Mouse (Mus musculus): Measurements from ENCODE around the gene Cd248. TPM values are rescaled to one million over a fixed set of nuclear protein-coding genes. Genes with fewer than 3 reads are reported as not detected.

Gene Cd248
- 10 to 100 TPM; 28.1 to 37.5 TPM for total RNA-seq (2021)
- long read RNA-seq, experiment 1, transcript Cd248-201 (1 exons, 2,605 nt): major isoform, 7 of 7 reads
- long read RNA-seq, experiment 1, partial matches to known transcripts: 0 of 7 reads
- long read RNA-seq, experiment 1, other reads (novel, unspliced or antisense): 0 of 7 reads
- long read RNA-seq, experiment 2, transcript Cd248-201 (1 exons, 2,605 nt): major isoform, 5 of 5 reads
- long read RNA-seq, experiment 2, partial matches to known transcripts: 0 of 5 reads
- long read RNA-seq, experiment 2, other reads (novel, unspliced or antisense): 0 of 5 reads

GRCm38 (mm10) chr19:5067867-5068569, at the start of gene Cd248:
Gene Cd248, plus strand, starts transcription at chr19:5068078.
- DNase-seq: peak; percentile 79

DNA sequence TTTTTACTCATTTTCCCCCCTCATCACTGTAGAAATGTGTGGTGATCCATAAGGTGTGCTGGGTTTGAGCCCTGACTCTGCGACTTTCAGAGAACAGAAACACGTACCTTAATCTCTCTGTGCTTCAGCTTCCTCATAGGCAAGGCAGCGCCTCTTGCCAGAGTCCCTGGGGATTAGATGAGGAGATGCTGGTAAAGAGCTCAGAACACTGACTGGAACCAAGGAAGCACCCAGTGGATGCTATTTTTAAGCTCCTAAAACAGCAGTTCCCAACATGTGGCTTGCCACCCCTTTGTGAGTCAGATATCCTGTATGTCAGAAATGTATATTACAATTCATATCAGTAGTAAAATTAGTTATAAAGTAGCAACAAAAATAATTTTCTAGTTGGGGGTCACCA, 49.7 kb upstream of the Cd248 start:
- DNase-seq: no peak

GRCm38 (mm10) chr19:5021416-5021815, 46.5 kb upstream of the Cd248 start:
- no peak for DNase-seq

DNA sequence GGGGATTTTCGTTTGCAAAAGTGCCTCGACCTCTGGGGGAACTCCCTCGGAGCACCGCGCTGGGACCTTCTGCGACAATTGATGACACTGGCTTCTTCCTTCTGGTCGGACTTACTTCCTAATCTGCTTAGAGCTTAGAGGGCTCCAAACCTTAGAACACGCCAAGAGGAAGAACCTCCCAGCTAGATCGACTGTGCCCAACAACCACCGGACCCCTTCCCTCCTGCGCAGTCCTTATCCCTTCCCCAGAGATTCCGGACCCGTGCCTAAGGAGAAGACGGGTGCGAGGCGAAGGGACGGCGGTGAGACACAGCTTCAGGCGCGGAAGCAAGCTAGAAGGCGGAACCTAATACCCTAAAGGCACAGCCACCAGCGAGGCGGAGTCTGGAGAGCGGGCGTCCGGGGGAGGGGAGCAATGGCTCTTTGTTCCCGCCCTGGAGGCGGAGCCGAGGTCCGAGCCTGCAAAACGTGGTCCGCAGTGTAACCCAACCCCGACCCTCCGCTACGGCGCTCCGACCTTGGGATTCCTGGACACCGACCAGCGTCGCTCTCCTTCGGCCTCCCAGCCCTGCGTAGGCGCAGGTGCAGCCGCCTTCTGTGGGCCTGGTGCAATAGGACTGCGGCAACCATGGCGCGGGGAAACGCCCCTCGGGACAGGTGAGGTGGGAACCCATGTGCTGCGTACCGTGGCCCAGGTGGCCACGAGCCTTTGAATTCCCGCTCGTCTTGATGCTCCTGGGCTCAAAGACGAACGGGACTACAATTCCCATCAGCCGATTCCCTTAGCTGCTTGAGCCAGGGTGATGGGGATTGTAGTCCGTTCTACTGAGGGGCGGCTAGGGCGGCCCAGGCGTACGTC, 44.0 kb upstream of the Cd248 start, which contains the start of gene Slc29a2:
Gene Slc29a2, plus strand, starts transcription at position 240 of the 859 bp plus-strand sequence.
- peak; percentile 95 for DNase-seq

- no peak for DNase-seq
Observed at GRCm38 (mm10) chr19:5026111-5026510, 41.8 kb upstream of the Cd248 start.

DNA sequence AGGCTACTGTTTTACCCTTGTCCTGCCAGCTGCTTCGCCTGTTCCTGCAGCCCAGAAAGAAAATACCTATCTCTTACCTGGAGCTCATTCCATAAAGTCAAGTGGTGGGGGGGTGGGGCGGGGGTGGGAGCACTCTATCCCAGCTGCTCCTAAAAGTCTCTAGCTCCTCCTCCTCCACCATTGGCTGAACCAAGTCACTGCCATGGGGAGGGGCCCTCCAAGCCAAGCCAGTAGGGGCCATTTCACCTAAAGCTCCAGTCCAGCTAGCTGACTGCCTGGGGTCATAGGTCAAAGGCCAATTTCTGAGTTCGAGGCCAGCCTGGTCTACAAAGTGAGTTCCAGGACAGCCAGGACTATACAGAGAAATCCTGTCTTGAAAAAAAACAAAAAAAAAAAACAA, 35.2 kb upstream of the Cd248 start:
- DNase-seq: no peak

DNA sequence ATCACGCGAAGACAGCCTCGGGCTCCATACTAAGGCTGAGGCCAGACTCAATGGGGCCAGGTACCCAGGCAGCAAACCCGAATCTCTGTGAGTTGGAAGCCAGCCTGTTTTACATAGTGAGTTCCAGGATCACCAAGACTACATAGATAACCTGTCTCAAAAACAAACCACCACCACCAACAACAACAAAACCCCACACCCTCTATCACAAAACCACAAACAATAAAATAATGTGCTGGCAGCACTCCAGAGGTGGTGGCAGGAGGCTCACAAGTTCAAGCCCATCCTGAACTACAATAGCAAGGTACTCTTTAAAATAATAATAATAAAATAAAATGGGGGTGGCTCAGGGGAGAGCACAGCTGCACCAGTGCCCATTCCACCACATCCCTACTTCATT, 31.3 kb upstream of the Cd248 start:
- no peak for DNase-seq

DNA sequence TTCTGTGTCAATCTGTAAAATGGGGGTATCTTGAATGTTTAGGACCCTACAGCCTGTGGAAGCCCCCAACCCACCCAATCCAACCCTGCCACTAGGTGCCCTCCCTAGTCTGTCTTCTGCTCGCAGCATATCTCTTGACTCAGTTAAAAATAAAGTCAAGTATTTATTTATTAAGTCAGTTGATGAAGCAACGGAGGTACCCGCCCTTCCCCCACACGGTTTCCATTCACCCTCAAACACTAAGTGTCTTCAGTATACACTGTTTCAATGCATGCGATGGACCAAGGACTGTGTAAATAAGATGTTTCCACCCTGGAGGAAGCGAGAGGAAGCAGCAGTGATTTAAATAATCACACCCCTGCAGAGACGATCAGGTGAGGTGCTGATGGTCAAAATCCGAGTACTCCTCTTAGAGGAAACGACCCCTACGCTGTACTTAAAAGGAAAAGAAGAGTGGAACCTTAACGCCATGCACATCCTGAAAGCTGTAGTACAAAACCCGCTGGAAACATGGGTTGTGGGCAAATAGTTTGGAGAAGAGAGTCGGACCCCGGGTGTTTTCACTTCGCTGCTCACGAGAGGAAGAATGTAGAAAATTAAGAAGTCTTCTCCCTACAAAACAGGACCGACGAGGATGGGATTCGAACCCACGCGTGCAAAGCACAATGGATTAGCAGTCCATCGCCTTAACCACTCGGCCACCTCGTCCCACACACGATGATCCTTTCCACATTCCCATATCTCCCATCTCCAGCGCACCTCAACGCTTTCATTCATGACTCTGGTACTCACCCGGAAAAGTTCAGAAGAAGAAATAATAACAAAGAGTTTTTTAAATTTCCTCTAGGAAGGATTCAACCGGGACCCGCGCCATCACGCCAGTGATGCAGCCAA, 30.0 kb upstream of the Cd248 start:
- DNase-seq: peak; percentile 84

- DNase-seq: peak; percentile 93
Observed at GRCm38 (mm10) chr19:5038709-5039156, 29.1 kb upstream of the Cd248 start, which contains the start of the genes B4gat1 and AC124502.3. Gene B4gat1, plus strand, starts transcription at chr19:5038826. Gene AC124502.3, plus strand, starts transcription at chr19:5038891.

DNA sequence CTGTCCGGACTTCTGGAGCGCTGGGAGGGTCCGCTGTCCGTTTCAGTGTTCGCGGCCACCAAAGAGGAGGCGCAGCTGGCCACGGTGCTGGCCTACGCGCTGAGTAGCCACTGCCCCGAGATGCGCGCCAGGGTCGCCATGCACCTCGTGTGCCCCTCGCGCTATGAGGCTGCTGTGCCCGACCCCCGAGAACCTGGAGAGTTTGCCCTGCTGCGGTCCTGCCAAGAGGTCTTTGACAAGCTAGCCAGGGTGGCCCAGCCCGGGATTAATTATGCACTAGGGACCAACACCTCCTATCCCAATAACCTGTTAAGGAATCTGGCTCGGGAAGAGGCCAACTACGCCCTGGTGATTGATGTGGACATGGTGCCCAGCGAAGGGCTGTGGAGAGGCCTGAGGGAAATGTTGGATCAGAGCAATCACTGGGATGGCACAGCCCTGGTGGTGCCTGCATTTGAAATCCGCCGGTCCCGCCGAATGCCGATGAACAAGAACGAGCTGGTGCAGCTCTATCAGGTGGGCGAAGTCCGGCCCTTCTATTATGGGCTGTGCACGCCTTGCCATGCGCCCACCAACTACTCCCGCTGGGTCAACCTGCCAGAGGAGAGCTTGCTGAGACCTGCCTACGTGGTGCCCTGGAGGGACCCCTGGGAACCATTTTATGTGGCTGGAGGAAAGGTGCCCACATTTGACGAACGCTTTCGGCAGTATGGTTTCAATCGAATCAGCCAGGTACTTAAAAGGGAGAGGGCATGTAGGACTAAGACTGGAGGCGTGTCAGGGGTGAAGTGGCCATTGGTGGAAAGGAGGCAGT, 28.4 kb upstream of the Cd248 start:
- no peak for DNase-seq

- DNase-seq: peak; percentile 94
Observed at GRCm38 (mm10) chr19:5040862-5041523, 26.9 kb upstream of the Cd248 start, which contains the start of gene Brms1. Gene Brms1, plus strand, starts transcription at chr19:5041354.

DNA sequence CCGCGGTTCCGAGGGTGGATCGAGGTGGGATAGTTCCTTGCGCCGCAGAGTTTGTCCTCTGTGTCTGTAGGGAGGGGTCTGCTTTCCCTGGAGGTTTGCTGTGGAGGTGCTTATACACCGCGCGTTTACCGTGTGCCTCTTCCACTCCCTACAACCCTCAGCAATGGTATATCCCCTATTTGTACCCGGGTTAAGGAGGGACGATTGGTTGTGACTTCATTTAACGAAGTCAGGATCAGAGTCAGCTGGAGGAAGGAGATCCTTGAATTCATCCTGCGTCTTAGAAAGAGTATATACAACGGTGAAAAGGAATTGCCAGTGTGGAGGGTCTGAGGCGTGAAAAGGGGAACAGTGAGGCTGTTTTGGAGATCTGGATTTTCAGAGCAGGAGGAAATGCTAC, 26.3 kb upstream of the Cd248 start:
- no peak for DNase-seq

- no peak for DNase-seq
Observed at GRCm38 (mm10) chr19:5045531-5045930, 22.3 kb upstream of the Cd248 start.

DNA sequence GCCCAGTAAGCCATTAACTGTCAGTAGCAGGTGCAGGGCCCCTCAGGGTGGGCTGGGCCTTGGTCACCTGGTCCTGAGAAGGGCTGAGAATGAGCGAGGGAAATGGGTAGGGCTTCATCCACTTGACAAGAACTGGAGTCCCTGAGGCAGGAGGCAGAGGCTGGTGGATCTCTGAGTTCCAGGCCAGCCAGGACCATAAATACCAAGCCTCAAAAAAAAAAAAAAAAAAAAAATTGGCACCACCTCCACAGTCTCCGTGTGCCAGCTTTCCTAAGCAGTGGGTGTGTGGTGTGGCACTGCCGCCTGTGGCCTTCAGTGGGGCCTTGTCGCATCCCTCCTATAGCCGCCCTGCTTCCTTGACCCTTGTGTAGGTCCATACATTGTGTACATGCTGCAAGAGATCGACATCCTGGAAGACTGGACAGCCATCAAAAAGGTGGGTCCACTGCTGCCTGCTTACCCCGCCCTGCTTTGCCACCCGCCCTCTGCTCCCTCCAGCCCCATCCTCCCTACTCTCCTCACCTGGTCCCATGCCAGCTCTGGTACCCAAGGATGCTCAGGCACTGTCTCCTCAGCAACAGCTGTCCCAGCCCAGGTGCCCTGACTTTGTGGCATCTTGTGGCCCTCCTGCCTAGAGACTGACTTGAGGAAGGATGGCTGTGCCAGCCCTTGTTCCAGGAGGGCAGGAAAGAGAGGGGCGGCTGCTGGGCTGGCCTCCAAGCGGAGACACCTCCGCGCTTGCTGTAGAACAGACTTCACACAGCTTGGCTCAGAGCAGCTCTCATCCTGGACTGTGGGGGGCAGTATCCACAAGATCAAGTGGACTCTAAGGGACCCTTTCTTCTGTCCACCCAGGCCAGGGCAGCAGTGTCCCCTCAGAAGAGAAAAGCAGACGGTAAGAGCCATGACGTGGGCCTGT, 19.5 kb upstream of the Cd248 start:
- no peak for DNase-seq

- no peak for DNase-seq
Observed at GRCm38 (mm10) chr19:5049325-5049724, 18.6 kb upstream of the Cd248 start.

DNA sequence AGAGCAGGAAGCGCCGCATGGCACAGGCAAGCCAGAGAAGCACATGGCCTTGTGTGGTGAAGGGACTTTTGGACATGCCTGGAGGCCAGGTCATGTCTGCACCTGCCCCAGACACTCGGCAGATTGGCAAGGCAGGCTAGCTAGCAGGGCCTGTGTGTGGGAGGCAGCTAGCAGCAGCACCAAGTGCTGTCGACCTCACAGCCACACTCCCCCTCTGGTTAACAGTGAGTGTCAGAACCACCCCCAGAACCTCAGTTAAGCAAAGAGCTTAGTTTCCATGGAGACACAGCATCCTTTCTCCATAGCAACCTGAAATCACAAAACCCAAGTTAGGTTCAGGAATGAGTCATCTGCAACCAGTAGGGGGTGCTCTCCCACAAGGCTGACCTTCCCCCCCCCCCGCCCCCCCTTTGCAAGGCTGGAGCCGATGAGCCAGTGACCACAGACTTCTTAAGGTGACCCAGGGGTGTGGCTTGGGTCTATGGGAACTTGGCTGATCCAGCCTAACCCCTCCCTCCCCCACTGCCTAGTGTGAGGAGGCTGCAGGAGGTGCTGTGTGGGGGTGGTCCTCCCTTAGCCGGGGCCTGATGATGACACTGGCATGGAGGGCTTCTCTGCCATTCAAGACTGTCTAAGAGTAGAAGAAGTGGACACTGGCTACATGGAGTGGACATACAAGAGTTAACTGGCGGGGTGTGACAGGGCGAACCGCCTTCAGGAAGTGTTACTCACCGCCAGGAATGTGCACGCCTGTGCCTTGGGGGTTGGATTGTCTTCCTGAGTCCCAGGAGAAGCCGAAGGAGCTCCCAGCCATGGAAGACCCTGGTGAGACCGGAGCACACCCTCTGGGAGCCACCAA, 17.6 kb upstream of the Cd248 start, which contains the start of gene Rin1:
Gene Rin1, plus strand, starts transcription at position 435 of the 859 bp plus-strand sequence.
- peak; percentile 54 for DNase-seq

- DNase-seq: peak; percentile 49
Observed at GRCm38 (mm10) chr19:5051031-5051430, 16.8 kb upstream of the Cd248 start.

DNA sequence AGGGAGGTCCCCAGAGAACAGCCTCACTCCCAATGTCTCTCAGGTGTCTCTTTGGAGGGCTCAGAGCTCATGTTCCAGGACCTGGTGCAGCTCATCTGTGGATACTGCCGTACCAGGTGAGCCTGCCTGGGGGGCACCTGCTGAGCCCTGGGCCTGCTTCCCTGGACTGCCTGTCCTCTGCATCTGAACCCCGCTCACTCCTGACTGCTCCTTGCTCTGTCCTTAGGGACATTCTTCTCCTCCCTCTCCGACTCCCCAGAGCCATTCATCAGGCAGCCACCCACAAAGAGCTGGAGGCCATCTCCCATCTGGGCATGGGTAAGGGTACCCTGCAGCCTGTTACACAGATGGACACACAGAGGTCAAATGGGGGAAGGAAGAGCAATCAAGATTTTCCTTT, 16.4 kb upstream of the Cd248 start:
- DNase-seq: no peak

Data from adrenal gland, postnatal 10 days (tissue).